Mouse (Mus musculus) liver, embryonic 16.5 days (tissue): ENCODE measurements around the gene Ptov1. TPM values are rescaled to one million over a fixed set of nuclear protein-coding genes. Genes with fewer than 3 reads are reported as not detected.

ENCODE experiments used
- ATAC-seq: fragments of 200-750 bp; cut with Nextera tagmentation; 2 replicates; pipeline ENCODE4 v1.8.0; 2017; ENCODE audit warnings: low read depth, mild to moderate bottlenecking, moderate number of reproducible peaks, moderate library complexity
- H3K27ac ChIP-seq: fragments of 300-500 bp; sonication (generic); 2 replicates; pipeline ENCODE4 v1.5.1; 2014; ENCODE audit warnings: mild to moderate bottlenecking, low read length
- H3K27me3 ChIP-seq: fragments of 300-500 bp; sonication (generic); 2 replicates; pipeline ENCODE4 v1.6.1; 2014; ENCODE audit warnings: low read depth, low read length, mixed read lengths; ENCODE audit not compliant: control insufficient read depth, insufficient read depth
- H3K36me3 ChIP-seq: fragments of 300-500 bp; sonication (generic); 2 replicates; pipeline ENCODE4 v1.6.1; 2014; ENCODE audit warnings: mild to moderate bottlenecking; ENCODE audit not compliant: control insufficient read depth, insufficient read depth
- H3K4me1 ChIP-seq: fragments of 300-500 bp; sonication (generic); 2 replicates; pipeline ENCODE4 v1.6.1; 2014; ENCODE audit warnings: low read depth, low read length, mixed read lengths; ENCODE audit not compliant: control insufficient read depth
- H3K4me2 ChIP-seq: fragments of 300-500 bp; sonication (generic); 2 replicates; pipeline ENCODE4 v1.6.1; 2014; ENCODE audit warnings: low read depth, low read length, mixed read lengths
- H3K4me3 ChIP-seq: fragments of 300-500 bp; sonication (generic); 2 replicates; pipeline ENCODE4 v1.5.1; 2014; ENCODE audit warnings: low read depth, mild to moderate bottlenecking, low read length
- H3K9ac ChIP-seq: fragments of 300-500 bp; sonication (generic); 2 replicates; pipeline ENCODE4 v1.6.1; 2014; ENCODE audit warnings: low read depth, low read length
- H3K9me3 ChIP-seq: fragments of 300-500 bp; sonication (generic); replicated peaks from 2 replicates; pipeline ENCODE4 v1.6.1; 2016; ENCODE audit warnings: low read length; ENCODE audit not compliant: control insufficient read depth
- WGBS: fragments of 180-500 bp; shearing (Covaris S2); extraction: QIAGEN DNeasy Blood & Tissue Kit; methylation state at CpG from one replicate; pipeline ENCODE4 v1.1.7; 2014; ENCODE audit not compliant: insufficient replicate concordance; 5-methylcytosine and 5-hydroxymethylcytosine counted together
- microRNA counts: library from miRNA; unstranded; fragments of <30 nt; microRNA quantifications from one replicate; lab custom pipeline; 2016
- microRNA-seq: library from miRNA; unstranded; fragments of <30 nt; microRNA quantifications from one replicate; pipeline ENCODE4, GENCODE M21; 2016
- polyA plus RNA-seq: library from polyadenylated mRNA; unstranded; fragments of >200 nt; fragmentation: Nextera tagmentation; extraction: Ambion mirVana; gene quantifications from 2 replicates; pipeline ENCODE4 v1.2.1, GENCODE M21; 2015

The Ptov1 gene
- polyA plus RNA-seq, 1 experiment from 2014 or later = 43.4 TPM

GRCm38 (mm10) chr7:44817441-44817840 lies 52.1 kb downstream of the Ptov1 start:
- H3K9ac ChIP-seq = peak overlapping the region; percentile 97
- 18% methylated on average over 3 of the region's 3 CpGs for WGBS
- peak overlapping the region; percentile 82 for H3K4me2 ChIP-seq
- peaks cover 5% of the 10 kb centered on the region; the same call in 1 of the 2 replicates for H3K36me3 ChIP-seq
- peak overlapping the region; percentile 95 for H3K4me3 ChIP-seq
- H3K9me3 ChIP-seq = no peaks in the 10 kb centered on the region
- H3K27ac ChIP-seq = peak overlapping the region; percentile 96
- peaks cover 58% of the 10 kb centered on the region for H3K4me1 ChIP-seq
- H3K27me3 ChIP-seq = no peaks in the 10 kb centered on the region
- ATAC-seq = no peak

- Histone ChIP-seq H3K9ac (peak within 1 kb of the TSS; percentile 97), H3K4me3 (peak within 1 kb of the TSS; percentile 95), H3K27me3 (no peaks in the 10 kb centered on the region), H3K27ac (peak within 1 kb of the TSS; percentile 96), H3K9me3 (no peaks in the 10 kb centered on the region), H3K4me2 (peak within 1 kb of the TSS; percentile 82), H3K4me1 (peaks cover 53% of the 10 kb centered on the region), H3K36me3 (peaks cover 6% of the 10 kb centered on the region; the same call in 1 of the 2 replicates)
- peak; percentile 20 for ATAC-seq
- WGBS = under 1% methylated on average over 48 of the region's 57 CpGs
These were observed 53.0 kb downstream of the Ptov1 start, which contains the start of gene Atf5 for GRCm38 (mm10) chr7:44816470-44817021. TSS of gene Atf5 (minus strand) at chr7:44816658.

GRCm38 (mm10) chr7:44815721-44816469 lies 53.7 kb downstream of the Ptov1 start, which contains the start of the genes Nup62 and Il4i1:
TSS of gene Nup62 (plus strand) at chr7:44816088.
TSS of gene Il4i1 (plus strand) at chr7:44816387.
- peak; percentile 85 for ATAC-seq
- H3K36me3 ChIP-seq = peaks cover 7% of the 10 kb centered on the region; the same call in 1 of the 2 replicates
- H3K27ac ChIP-seq = peak within 1 kb of the TSS; percentile 96
- H3K4me2 ChIP-seq = peak within 1 kb of the TSS; percentile 82
- under 1% methylated on average over 62 of the region's 62 CpGs for WGBS
- H3K9me3 ChIP-seq = no peaks in the 10 kb centered on the region
- H3K4me3 ChIP-seq = peak within 1 kb of the TSS; percentile 95
- peaks cover 48% of the 10 kb centered on the region for H3K4me1 ChIP-seq
- H3K9ac ChIP-seq = peak within 1 kb of the TSS; percentile 97
- no peaks in the 10 kb centered on the region for H3K27me3 ChIP-seq

GRCm38 (mm10) chr7:44814952-44815553 lies 54.5 kb downstream of the Ptov1 start:
- Histone ChIP-seq H3K4me3 (peak overlapping the region; percentile 95), H3K4me1 (peaks cover 40% of the 10 kb centered on the region), H3K9ac (peak overlapping the region; percentile 97), H3K27me3 (no peaks in the 10 kb centered on the region), H3K27ac (peak overlapping the region; percentile 96), H3K36me3 (peaks cover 7% of the 10 kb centered on the region; the same call in 1 of the 2 replicates), H3K4me2 (peak overlapping the region; percentile 82), H3K9me3 (no peaks in the 10 kb centered on the region)
- no peak for ATAC-seq
- 45% methylated on average over 14 of the region's 14 CpGs for WGBS

- WGBS = 73% methylated on average over 4 of the region's 4 CpGs
- Histone ChIP-seq H3K4me3 (peak overlapping the region; percentile 95), H3K9ac (no peak overlapping the region), H3K4me1 (peaks cover 33% of the 10 kb centered on the region), H3K36me3 (peaks cover 7% of the 10 kb centered on the region; the same call in 1 of the 2 replicates), H3K4me2 (peak overlapping the region; percentile 82), H3K27me3 (no peaks in the 10 kb centered on the region), H3K9me3 (no peaks in the 10 kb centered on the region), H3K27ac (no peak overlapping the region)
- ATAC-seq = no peak
These were observed 55.2 kb downstream of the Ptov1 start for GRCm38 (mm10) chr7:44814423-44814822.

GRCm38 (mm10) chr7:44813985-44814384 lies 55.6 kb downstream of the Ptov1 start:
- ATAC-seq = no peak
- 75% methylated on average over 3 of the region's 3 CpGs for WGBS
- Histone ChIP-seq H3K27me3 (no peaks in the 10 kb centered on the region), H3K4me1 (peaks cover 29% of the 10 kb centered on the region), H3K36me3 (peaks cover 7% of the 10 kb centered on the region; the same call in 1 of the 2 replicates), H3K4me2 (peak overlapping the region; percentile 41), H3K9me3 (no peaks in the 10 kb centered on the region), H3K4me3 (peak overlapping the region; percentile 11), H3K9ac (no peak overlapping the region), H3K27ac (no peak overlapping the region)

MicroRNAs encoded within 50 kb of the gene (microRNA counts, 519-probe panel; counts per million panel counts)
- 60.7 counts per million for microRNA mmu-miR-707 (lab: Ali Mortazavi, UCI)

Small RNA genes within 50 kb of the gene (microRNA-seq; reads per million reads assigned to microRNA genes)
- gene Mir707 = not detected

Other genes with a start within 250 kb of the Ptov1 start
- 0.25 and 0.77 TPM in 2 replicates for gene Myh14, start 198.9 kb downstream of the Ptov1 start, polyA plus RNA-seq
- not detected in 2 replicates for gene Izumo2, start 161.0 kb downstream of the Ptov1 start, polyA plus RNA-seq
- 25.8 and 29.2 TPM in 2 replicates for gene Vrk3, start 121.4 kb downstream of the Ptov1 start, polyA plus RNA-seq
- 1.1 and 1.2 TPM in 2 replicates for gene Zfp473, start 118.7 kb downstream of the Ptov1 start, polyA plus RNA-seq
- gene Nup62, start 53.7 kb downstream of the Ptov1 start, polyA plus RNA-seq = 43.4 and 44.7 TPM in 2 replicates
- 0.34 and 0.76 TPM in 2 replicates for gene Il4i1, start 53.4 kb downstream of the Ptov1 start, polyA plus RNA-seq
- 7.3 and 9.7 TPM in 2 replicates for gene Atf5, start 53.1 kb downstream of the Ptov1 start, polyA plus RNA-seq
- 25.6 and 29.1 TPM in 2 replicates for gene Akt1s1, start 20.8 kb downstream of the Ptov1 start, polyA plus RNA-seq
- 32.7 and 33.7 TPM in 2 replicates for gene Tbc1d17, start 20.7 kb downstream of the Ptov1 start, polyA plus RNA-seq
- gene Pnkp, start 12.6 kb downstream of the Ptov1 start, polyA plus RNA-seq = 23.4 and 24.3 TPM in 2 replicates
- 44.7 and 53.0 TPM in 2 replicates for gene Med25, start 22.9 kb upstream of the Ptov1 start, polyA plus RNA-seq
- 5.9 and 6.6 TPM in 2 replicates for gene Fuz, start 26.3 kb upstream of the Ptov1 start, polyA plus RNA-seq
- 63.3 and 63.7 TPM in 2 replicates for gene Ap2a1, start 59.7 kb upstream of the Ptov1 start, polyA plus RNA-seq
- 0.12 TPM in 1 of 2 replicates, not detected in the other for gene Tsks, start 73.4 kb upstream of the Ptov1 start, polyA plus RNA-seq
- gene Cpt1c, start 105.1 kb upstream of the Ptov1 start, polyA plus RNA-seq = 1.8 and 2.1 TPM in 2 replicates
- 95.6 and 98.6 TPM in 2 replicates for gene Prmt1, start 116.8 kb upstream of the Ptov1 start, polyA plus RNA-seq
- gene Irf3, start 127.9 kb upstream of the Ptov1 start, polyA plus RNA-seq = 39.8 and 43.2 TPM in 2 replicates
- 11.0 and 12.2 TPM in 2 replicates for gene Bcl2l12, start 128.9 kb upstream of the Ptov1 start, polyA plus RNA-seq
- gene Scaf1, start 146.6 kb upstream of the Ptov1 start, polyA plus RNA-seq = 9.8 and 9.9 TPM in 2 replicates
- gene Rras, start 148.2 kb upstream of the Ptov1 start, polyA plus RNA-seq = 20.9 and 23.2 TPM in 2 replicates
- 1.9 and 2.0 TPM in 2 replicates for gene Prr12, start 183.1 kb upstream of the Ptov1 start, polyA plus RNA-seq
- gene Nosip, start 192.6 kb upstream of the Ptov1 start, polyA plus RNA-seq = 23.4 and 23.8 TPM in 2 replicates
- gene Prrg2, start 192.9 kb upstream of the Ptov1 start, polyA plus RNA-seq = 9.7 and 10.5 TPM in 2 replicates
- 20.1 and 22.7 TPM in 2 replicates for gene Rcn3, start 222.4 kb upstream of the Ptov1 start, polyA plus RNA-seq
- gene Fcgrt, start 234.1 kb upstream of the Ptov1 start, polyA plus RNA-seq = 50.6 and 56.1 TPM in 2 replicates